Mouse (Mus musculus): Measurements from ENCODE around the gene Drg2. TPM values are rescaled to one million over a fixed set of nuclear protein-coding genes. Genes with fewer than 3 reads are reported as not detected.

The Drg2 gene
- total and polyA plus RNA-seq, 3 experiments = 28.1 to 34.4 (median 28.8) TPM

DNA sequence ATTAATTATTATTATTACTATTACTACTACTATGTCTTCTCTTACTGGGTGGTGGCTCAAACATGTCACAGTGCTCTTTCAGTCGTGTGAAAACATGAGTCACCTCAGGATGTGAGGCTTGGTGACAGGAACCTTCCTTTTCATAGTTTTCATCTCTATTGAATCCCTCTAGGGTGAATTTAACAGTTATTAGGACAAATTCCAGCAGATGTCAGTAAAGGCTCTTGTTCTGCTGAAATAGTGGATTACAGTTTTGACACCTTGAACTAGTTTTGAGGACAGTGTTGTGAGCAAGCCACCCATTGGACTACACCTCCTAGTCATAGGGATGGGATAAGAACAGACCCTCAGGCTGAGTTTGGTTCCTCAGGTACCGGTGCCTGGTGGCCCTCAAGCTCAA, 41.3 kb downstream of the Drg2 start:
- H3K27ac ChIP-seq = no peak overlapping the region
- H3K4me1 ChIP-seq (ENCODE audit: control insufficient read depth, insufficient read depth, low read length) = no peaks in the 10 kb centered on the region
- intact Hi-C loops (cut with DNase I) = no loop called here
- no peak overlapping the region for H3K9ac ChIP-seq (ENCODE audit: low read depth, low read length)
- H3K4me3 ChIP-seq = no peak overlapping the region
- H3K36me3 ChIP-seq (ENCODE audit: control insufficient read depth, insufficient read depth, low read length) = no peaks in the 10 kb centered on the region
- no peaks in the 10 kb centered on the region for H3K27me3 ChIP-seq (ENCODE audit: control insufficient read depth, insufficient read depth, low read length)
- WGBS = 50% methylated on average over 2 of the region's 2 CpGs
- no peaks in the 10 kb centered on the region for H3K79me2 ChIP-seq (replicated peaks; ENCODE audit: control insufficient read depth, insufficient read depth, low read length)
- TF ChIP-seq CTCF (IDR thresholded peaks at IDR 0.05) = 0 out of 2 replicates have a peak, but pooled peaks have one; percentile 13
- TF ChIP-seq EP300 (IDR thresholded peaks at IDR 0.05; ENCODE audit: insufficient read depth, low read depth, low read length) = no peak
- no peak for DNase-seq

DNA sequence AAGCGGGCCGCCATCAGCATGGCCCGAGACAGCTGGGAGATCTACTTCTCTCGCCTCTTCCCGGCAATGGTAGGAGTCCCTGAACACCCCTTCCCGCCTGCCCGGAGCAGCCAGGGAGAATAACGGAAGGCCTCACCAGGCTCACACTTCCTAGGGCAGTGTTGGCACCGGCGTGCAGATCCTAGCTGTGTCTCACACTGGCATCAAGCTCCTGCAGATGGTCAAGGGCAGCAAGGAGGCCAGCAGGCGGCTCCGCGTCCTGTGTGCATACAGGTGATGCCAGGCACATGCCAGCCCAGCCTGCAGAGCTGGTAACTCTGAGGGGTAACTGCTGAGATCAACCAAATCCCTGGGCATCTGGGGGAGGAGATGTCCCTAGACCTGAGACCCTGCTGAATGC, 52.9 kb downstream of the Drg2 start:
- WGBS = 81% methylated on average over 13 of the region's 13 CpGs
- Histone ChIP-seq H3K4me1 (ENCODE audit: control insufficient read depth, insufficient read depth, low read length) (no peaks in the 10 kb centered on the region), H3K9ac (ENCODE audit: low read depth, low read length) (no peak overlapping the region), H3K27ac (no peak overlapping the region), H3K79me2 (replicated peaks; ENCODE audit: control insufficient read depth, insufficient read depth, low read length) (no peaks in the 10 kb centered on the region), H3K36me3 (ENCODE audit: control insufficient read depth, insufficient read depth, low read length) (no peaks in the 10 kb centered on the region), H3K27me3 (ENCODE audit: control insufficient read depth, insufficient read depth, low read length) (0 out of 2 replicates have a peak, but pooled peaks cover 2% of the 10 kb centered on the region), H3K4me3 (no peak overlapping the region)
- intact Hi-C loops (cut with DNase I) = no loop called here
- no peak for DNase-seq
- TF ChIP-seq POLR2A (IDR thresholded peaks at IDR 0.05; ENCODE audit: insufficient read depth, low read depth, low read length) (no peak), CTCF (IDR thresholded peaks at IDR 0.05) (no peak), EP300 (IDR thresholded peaks at IDR 0.05; ENCODE audit: insufficient read depth, low read depth, low read length) (no peak)

DNA sequence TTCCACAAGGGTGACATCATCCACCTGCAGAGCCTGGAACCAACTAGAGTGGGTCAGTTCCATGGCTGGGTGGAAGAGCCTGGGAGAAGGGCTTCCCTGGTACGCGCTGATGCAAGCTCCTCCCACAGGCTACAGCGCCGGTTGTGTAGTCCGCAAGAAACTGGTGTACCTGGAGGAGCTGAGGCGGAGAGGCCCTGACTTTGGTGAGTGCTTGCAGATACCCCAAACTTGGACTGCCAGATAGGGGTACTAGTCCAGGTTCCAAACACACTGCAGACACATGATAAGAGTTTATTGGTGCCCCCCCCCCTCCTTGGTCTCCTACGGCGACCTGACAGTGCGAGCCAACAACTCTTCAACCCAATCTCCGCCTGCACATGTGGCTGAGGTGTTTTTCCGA, 54.6 kb downstream of the Drg2 start:
- Histone ChIP-seq H3K79me2 (replicated peaks; ENCODE audit: control insufficient read depth, insufficient read depth, low read length) (no peaks in the 10 kb centered on the region), H3K4me1 (ENCODE audit: control insufficient read depth, insufficient read depth, low read length) (no peaks in the 10 kb centered on the region), H3K4me3 (no peak overlapping the region; the same call in 1 of the 2 replicates), H3K27me3 (ENCODE audit: control insufficient read depth, insufficient read depth, low read length) (0 out of 2 replicates have a peak, but pooled peaks cover 2% of the 10 kb centered on the region), H3K9ac (ENCODE audit: low read depth, low read length) (no peak overlapping the region), H3K36me3 (ENCODE audit: control insufficient read depth, insufficient read depth, low read length) (no peaks in the 10 kb centered on the region), H3K27ac (no peak overlapping the region)
- 7% methylated on average over 11 of the region's 11 CpGs for WGBS
- TF ChIP-seq EP300 (IDR thresholded peaks at IDR 0.05; ENCODE audit: insufficient read depth, low read depth, low read length) (no peak), POLR2A (IDR thresholded peaks at IDR 0.05; ENCODE audit: insufficient read depth, low read depth, low read length) (no peak), CTCF (IDR thresholded peaks at IDR 0.05) (no peak)
- intact Hi-C loops (cut with DNase I) = no loop called here
- no peak for DNase-seq

- peak overlapping the region; percentile 21; the same call in 1 of the 2 replicates for H3K9ac ChIP-seq (ENCODE audit: low read depth, low read length)
- 0 out of 2 replicates have a peak, but pooled peaks cover 2% of the 10 kb centered on the region for H3K27me3 ChIP-seq (ENCODE audit: control insufficient read depth, insufficient read depth, low read length)
- no peak overlapping the region; the same call in 1 of the 2 replicates for H3K4me3 ChIP-seq
- TF ChIP-seq EP300 (IDR thresholded peaks at IDR 0.05; ENCODE audit: insufficient read depth, low read depth, low read length) (no peak), POLR2A (IDR thresholded peaks at IDR 0.05; ENCODE audit: insufficient read depth, low read depth, low read length) (no peak), CTCF (IDR thresholded peaks at IDR 0.05) (no peak)
- no peak for DNase-seq
- intact Hi-C loops (cut with DNase I) = no loop called here
- H3K27ac ChIP-seq = no peak overlapping the region
- no peaks in the 10 kb centered on the region for H3K4me1 ChIP-seq (ENCODE audit: control insufficient read depth, insufficient read depth, low read length)
- H3K36me3 ChIP-seq (ENCODE audit: control insufficient read depth, insufficient read depth, low read length) = no peaks in the 10 kb centered on the region
- no peaks in the 10 kb centered on the region for H3K79me2 ChIP-seq (replicated peaks; ENCODE audit: control insufficient read depth, insufficient read depth, low read length)
- under 1% methylated on average over 25 of the region's 25 CpGs for WGBS
Measured at GRCm38 (mm10) chr11:60509500-60509899, 55.1 kb downstream of the Drg2 start.

DNA sequence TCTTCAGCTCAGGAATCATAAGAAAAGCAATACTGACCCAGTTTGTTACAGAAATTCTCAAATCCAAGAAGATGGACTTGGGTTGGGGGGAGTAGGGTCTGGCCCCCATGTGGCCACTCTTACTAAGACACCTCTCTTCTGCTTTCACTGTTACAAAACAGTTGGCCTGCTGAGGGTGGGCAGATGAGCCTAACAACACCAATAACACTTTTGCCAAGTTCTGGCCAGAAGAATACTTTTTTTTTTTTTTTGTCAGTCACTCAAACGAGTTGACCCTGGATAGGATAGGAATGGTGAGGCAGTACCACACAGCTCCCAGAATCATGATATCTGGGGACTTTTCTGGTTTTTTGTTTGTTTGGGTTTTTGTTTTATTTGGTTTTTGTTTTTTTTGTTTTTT, 57.5 kb downstream of the Drg2 start:
- no peak for TF ChIP-seq CTCF (IDR thresholded peaks at IDR 0.05)
- TF ChIP-seq POLR2A (IDR thresholded peaks at IDR 0.05; ENCODE audit: insufficient read depth, low read depth, low read length) = no peak
- no peak for TF ChIP-seq EP300 (IDR thresholded peaks at IDR 0.05; ENCODE audit: insufficient read depth, low read depth, low read length)
- 61% methylated on average over 1 of the region's 1 CpGs for WGBS
- Histone ChIP-seq H3K4me3 (no peak overlapping the region), H3K9ac (ENCODE audit: low read depth, low read length) (no peak overlapping the region), H3K79me2 (replicated peaks; ENCODE audit: control insufficient read depth, insufficient read depth, low read length) (no peaks in the 10 kb centered on the region), H3K27ac (no peak overlapping the region), H3K27me3 (ENCODE audit: control insufficient read depth, insufficient read depth, low read length) (0 out of 2 replicates have a peak, but pooled peaks cover 2% of the 10 kb centered on the region), H3K36me3 (ENCODE audit: control insufficient read depth, insufficient read depth, low read length) (no peaks in the 10 kb centered on the region), H3K4me1 (ENCODE audit: control insufficient read depth, insufficient read depth, low read length) (no peaks in the 10 kb centered on the region)
- no peak for DNase-seq
- intact Hi-C loops (cut with DNase I) = loop anchor here (10.0 kb wide), 1 partner anchor 427 kb away; no protein-coding TSS in a partner anchor

GRCm38 (mm10) chr11:60512520-60512919, 58.1 kb downstream of the Drg2 start:
- Histone ChIP-seq H3K9ac (ENCODE audit: low read depth, low read length) (no peak overlapping the region), H3K27me3 (ENCODE audit: control insufficient read depth, insufficient read depth, low read length) (0 out of 2 replicates have a peak, but pooled peaks cover 2% of the 10 kb centered on the region), H3K27ac (no peak overlapping the region), H3K4me3 (no peak overlapping the region), H3K4me1 (ENCODE audit: control insufficient read depth, insufficient read depth, low read length) (no peaks in the 10 kb centered on the region), H3K79me2 (replicated peaks; ENCODE audit: control insufficient read depth, insufficient read depth, low read length) (no peaks in the 10 kb centered on the region), H3K36me3 (ENCODE audit: control insufficient read depth, insufficient read depth, low read length) (no peaks in the 10 kb centered on the region)
- no peak for DNase-seq
- 92% methylated on average over 2 of the region's 2 CpGs for WGBS
- TF ChIP-seq POLR2A (IDR thresholded peaks at IDR 0.05; ENCODE audit: insufficient read depth, low read depth, low read length) (no peak), CTCF (IDR thresholded peaks at IDR 0.05) (peak; percentile 59), EP300 (IDR thresholded peaks at IDR 0.05; ENCODE audit: insufficient read depth, low read depth, low read length) (no peak)
- intact Hi-C loops (cut with DNase I) = loop anchor here (10.0 kb wide), 1 partner anchor 428 kb away; no protein-coding TSS in a partner anchor

Measured in heart, adult 2 months (tissue).